Mouse (Mus musculus): Measurements from ENCODE around the gene Baz2b. TPM values are rescaled to one million over a fixed set of nuclear protein-coding genes. Genes with fewer than 3 reads are reported as not detected.
A peak's percentile ranks its signal among the peaks of the same experiment; 100 is the strongest.

Gene Baz2b
- polyA plus RNA-seq, 1 experiment from 2014 or later = 46.3 TPM

DNA sequence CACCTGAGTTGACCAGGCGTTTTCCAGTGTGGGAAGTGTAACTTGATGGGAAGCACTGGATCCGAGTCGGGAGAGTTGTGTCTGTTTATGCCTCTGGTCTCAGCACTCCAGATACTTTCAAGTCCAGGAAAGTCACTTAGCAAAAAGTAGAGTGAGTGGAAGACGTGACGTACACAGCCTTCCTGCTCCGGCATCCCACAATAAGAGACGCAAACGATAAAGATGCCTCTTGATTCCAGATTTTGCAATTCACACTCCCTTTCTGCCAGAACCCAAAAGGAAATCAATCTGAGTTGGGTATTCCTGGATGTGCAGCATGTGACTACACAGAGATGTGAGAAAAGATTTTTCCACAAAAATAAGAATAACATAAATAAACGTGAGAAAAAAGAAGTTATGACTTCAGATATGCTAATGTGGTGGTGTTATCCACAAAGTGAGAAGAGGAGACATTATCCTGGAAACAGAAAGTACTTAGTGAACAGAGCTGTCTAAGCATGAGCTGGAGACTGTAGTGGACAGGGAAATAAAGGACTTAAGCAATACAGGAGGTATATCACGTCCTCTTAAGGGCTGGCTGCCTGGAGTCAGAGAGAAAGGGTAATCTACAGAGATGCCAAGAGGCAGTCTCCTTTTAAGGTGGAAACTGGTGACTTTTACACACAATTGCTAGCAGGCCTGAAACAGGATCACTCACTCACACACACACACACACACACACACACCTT, 154.7 kb downstream of the Baz2b start:
- H3K4me2 ChIP-seq (replicated peaks) = no peak overlapping the region
- no peak for ATAC-seq
- H3K27ac ChIP-seq = no peak overlapping the region
- no peak overlapping the region for H3K9ac ChIP-seq
- H3K4me3 ChIP-seq (replicated peaks) = no peak overlapping the region
- 68% methylated on average over 10 of the region's 10 CpGs for WGBS
- no peaks in the 10 kb centered on the region for H3K36me3 ChIP-seq
- no peaks in the 10 kb centered on the region for H3K9me3 ChIP-seq
- H3K4me1 ChIP-seq (replicated peaks) = peaks cover 6% of the 10 kb centered on the region
- no peaks in the 10 kb centered on the region for H3K27me3 ChIP-seq (replicated peaks)

DNA sequence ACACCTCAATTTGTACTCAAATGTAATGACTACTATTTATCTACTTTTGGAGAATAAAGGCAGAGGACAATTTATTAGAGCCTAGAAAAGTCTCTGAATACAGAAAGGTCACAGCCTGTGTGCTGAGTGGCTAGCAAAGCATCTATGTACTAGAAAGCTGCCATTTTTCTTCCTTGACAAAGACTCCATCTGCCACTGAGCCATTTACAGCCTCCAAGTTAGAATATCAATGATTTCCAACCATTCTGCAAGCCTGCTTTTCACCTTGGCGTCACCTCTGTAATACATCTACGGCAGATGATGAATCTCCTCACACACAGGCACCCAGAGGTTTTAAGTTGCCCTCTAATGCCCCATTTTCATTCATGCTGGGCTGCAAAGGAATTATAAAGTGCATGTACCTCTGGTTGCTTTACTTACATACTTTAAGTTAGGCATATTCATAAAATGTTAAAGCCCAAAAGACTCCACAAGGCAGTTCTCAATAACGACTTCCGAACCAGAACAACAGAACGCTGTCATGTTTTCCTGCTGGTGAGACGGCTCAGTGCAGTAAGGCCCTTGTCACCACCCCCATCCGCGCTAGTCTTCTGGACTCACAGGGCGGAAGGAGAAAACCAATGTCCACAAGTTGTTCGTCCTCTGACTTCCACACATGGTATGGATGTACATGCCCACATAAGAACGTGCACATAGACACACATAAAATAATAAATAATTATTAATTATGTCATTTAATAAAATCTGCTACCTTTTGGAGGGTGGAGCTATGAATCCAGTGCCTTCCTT, 156.2 kb downstream of the Baz2b start:
- Histone ChIP-seq H3K9ac (no peak overlapping the region), H3K27me3 (replicated peaks) (no peaks in the 10 kb centered on the region), H3K36me3 (no peaks in the 10 kb centered on the region), H3K27ac (no peak overlapping the region), H3K4me3 (replicated peaks) (no peak overlapping the region), H3K9me3 (no peaks in the 10 kb centered on the region), H3K4me2 (replicated peaks) (no peak overlapping the region), H3K4me1 (replicated peaks) (peaks cover 6% of the 10 kb centered on the region)
- no peak for ATAC-seq
- WGBS = 85% methylated on average over 11 of the region's 11 CpGs

DNA sequence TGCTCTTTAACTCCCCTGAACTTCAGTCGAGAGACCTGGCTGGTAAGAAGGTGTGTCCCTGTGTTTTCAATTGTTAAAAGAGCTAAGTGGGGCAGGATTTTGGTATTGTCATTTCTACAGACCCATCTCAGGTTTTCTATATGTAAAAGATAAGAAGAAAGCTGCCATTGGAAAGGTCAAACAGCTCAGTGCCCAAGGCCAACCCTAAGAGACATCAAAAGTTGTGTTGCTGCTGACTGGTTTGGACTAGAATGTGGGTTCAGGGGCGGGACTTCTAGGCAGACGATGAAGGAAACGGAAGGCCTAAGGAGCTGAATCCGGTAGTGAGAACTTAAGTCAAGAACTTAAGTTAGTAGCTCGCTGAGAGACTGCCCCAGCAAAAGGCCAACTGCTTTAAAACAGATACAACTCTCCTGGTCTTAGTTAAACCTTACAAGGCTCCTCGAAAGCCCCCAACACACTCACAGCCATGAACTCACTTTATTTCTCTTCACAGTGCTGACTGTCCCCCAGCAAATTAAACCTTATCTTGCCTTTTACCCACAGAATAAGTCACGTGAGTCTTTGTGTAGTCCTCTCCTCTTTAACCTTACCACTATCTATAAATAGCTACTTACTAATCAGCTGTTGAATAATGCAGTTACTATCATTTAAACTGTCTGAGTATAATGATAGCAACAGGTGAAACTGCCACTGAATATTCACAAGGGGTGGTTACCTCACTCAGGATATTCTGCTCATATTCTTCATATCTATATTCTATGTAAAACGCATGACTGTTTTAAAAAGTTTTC, 158.8 kb downstream of the Baz2b start:
- no peak overlapping the region for H3K9ac ChIP-seq
- no peak overlapping the region for H3K4me3 ChIP-seq (replicated peaks)
- no peak for ATAC-seq
- peaks cover 7% of the 10 kb centered on the region for H3K4me1 ChIP-seq (replicated peaks)
- H3K9me3 ChIP-seq = no peaks in the 10 kb centered on the region
- no peak overlapping the region for H3K27ac ChIP-seq
- 77% methylated on average over 9 of the region's 9 CpGs for WGBS
- no peaks in the 10 kb centered on the region for H3K27me3 ChIP-seq (replicated peaks)
- no peaks in the 10 kb centered on the region for H3K36me3 ChIP-seq
- H3K4me2 ChIP-seq (replicated peaks) = no peak overlapping the region

DNA sequence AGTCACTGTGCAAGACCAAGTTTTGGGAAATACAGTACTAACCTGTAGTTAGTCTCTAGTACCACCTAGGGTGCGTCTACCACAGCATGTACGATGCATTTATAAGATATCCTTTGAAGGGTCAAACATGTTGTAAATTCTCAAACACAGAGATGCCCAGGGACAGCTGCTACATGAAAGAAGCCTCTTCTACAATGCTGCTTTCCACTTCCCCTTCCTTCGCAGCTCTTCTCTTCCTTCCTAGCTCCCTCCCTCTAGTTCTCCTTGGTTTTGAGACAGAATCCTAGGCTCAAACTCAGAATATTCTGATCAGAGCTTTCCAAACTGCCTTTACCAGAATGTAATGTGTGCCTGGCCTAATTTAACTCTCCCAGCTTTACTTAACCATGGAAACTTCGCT, 159.8 kb downstream of the Baz2b start:
- ATAC-seq = no peak
- WGBS = 84% methylated on average over 4 of the region's 4 CpGs
- peaks cover 7% of the 10 kb centered on the region for H3K4me1 ChIP-seq (replicated peaks)
- H3K9me3 ChIP-seq = no peaks in the 10 kb centered on the region
- H3K27ac ChIP-seq = no peak overlapping the region
- no peaks in the 10 kb centered on the region for H3K36me3 ChIP-seq
- H3K4me3 ChIP-seq (replicated peaks) = no peak overlapping the region
- no peak overlapping the region for H3K4me2 ChIP-seq (replicated peaks)
- no peak overlapping the region for H3K9ac ChIP-seq
- H3K27me3 ChIP-seq (replicated peaks) = no peaks in the 10 kb centered on the region

DNA sequence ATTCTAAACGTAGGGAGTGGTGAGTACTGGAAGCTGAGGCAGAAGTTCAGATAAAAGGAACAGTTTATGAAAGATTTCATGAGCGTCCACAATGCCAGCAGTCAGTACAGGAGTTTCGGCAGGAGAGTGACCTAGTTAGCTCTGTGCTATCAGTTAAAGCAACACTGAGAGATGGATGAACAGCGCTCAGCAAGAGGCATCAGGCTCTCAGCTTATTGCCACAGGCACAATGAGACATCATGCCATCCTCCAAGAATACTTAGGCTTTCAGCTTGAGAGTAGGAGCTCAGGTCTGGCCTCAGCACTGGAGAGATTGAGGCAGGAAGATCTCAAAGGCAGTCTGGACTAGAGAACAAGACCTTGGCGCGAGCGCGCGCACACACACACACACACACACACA, 160.3 kb downstream of the Baz2b start:
- Histone ChIP-seq H3K9me3 (no peaks in the 10 kb centered on the region), H3K27me3 (replicated peaks) (no peaks in the 10 kb centered on the region), H3K36me3 (no peaks in the 10 kb centered on the region), H3K27ac (no peak overlapping the region), H3K4me2 (replicated peaks) (no peak overlapping the region), H3K4me3 (replicated peaks) (no peak overlapping the region), H3K4me1 (replicated peaks) (peaks cover 7% of the 10 kb centered on the region; the same call in 1 of the 2 replicates), H3K9ac (no peak overlapping the region)
- no peak for ATAC-seq
- WGBS = 96% methylated on average over 9 of the region's 9 CpGs

DNA sequence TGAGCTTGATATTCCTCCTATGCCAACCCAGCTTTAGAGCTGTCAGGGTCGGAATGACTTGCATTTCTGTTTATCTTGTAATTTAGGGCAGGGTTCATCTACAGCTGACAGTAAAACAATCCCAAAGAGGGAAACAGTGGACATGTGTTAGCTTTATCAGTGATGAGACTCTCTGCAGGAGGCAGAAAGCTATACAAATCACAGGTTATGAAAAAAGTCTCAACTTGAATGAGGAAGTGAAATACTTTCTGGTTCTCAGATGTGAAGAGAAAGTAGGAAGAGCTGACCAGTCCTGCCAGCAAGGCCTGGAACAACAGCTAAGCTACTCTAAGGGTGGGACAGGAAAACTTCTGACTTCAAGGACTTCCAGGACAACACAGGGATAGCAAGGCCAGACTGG, 163.6 kb downstream of the Baz2b start:
- peaks cover 8% of the 10 kb centered on the region for H3K4me1 ChIP-seq (replicated peaks)
- H3K4me2 ChIP-seq (replicated peaks) = no peak overlapping the region
- ATAC-seq = no peak
- 34% methylated on average over 1 of the region's 1 CpGs for WGBS
- H3K4me3 ChIP-seq (replicated peaks) = no peak overlapping the region
- no peaks in the 10 kb centered on the region for H3K36me3 ChIP-seq
- H3K27me3 ChIP-seq (replicated peaks) = no peaks in the 10 kb centered on the region
- H3K27ac ChIP-seq = 0 out of 2 replicates have a peak overlapping the region, but pooled peaks have one; percentile 11
- H3K9me3 ChIP-seq = no peaks in the 10 kb centered on the region
- H3K9ac ChIP-seq = no peak overlapping the region

DNA sequence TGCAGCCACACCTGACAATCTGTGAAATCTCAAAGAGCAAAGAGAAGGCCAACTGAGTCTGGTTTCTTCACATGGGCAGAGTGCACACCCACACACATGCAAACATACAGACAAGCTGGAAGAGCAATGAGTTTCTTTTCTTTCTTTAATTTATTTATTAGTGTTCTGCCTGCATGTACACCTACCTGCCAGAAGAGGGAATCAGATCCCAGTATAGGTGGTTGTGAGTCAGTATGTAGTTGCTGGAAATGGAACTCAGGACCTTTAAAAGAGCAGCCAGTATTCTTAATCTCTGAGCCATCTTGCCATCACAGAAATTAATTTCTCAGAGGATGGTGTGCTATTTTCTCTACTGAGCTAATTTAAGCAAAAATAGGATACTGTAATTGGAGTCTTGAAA, 164.7 kb downstream of the Baz2b start:
- Histone ChIP-seq H3K9ac (no peak overlapping the region), H3K9me3 (no peaks in the 10 kb centered on the region), H3K36me3 (no peaks in the 10 kb centered on the region), H3K27me3 (replicated peaks) (no peaks in the 10 kb centered on the region), H3K4me3 (replicated peaks) (no peak overlapping the region), H3K4me2 (replicated peaks) (no peak overlapping the region), H3K27ac (no peak overlapping the region), H3K4me1 (replicated peaks) (peaks cover 8% of the 10 kb centered on the region)
- ATAC-seq = no peak

DNA sequence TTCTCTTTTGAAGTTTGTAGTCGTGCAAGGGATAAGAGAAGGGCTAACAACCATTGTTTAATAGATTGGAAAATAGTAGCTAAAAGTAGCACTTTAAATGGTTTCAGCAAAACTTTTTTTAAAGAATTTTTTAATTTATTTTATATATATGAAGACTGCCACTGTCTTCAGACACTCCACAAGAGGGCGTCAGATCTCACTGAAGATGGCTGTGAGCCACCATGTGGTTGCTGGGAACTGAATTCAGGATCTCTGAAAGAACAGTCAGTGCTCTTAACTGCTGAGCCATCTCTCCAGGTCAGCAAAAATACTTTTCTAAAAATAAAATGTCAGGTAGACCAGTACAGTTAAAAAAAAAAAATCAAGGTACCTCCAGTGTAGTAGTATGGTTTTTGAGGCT, 165.1 kb downstream of the Baz2b start:
- WGBS = 74% methylated on average over 2 of the region's 2 CpGs
- no peaks in the 10 kb centered on the region for H3K27me3 ChIP-seq (replicated peaks)
- ATAC-seq = no peak

DNA sequence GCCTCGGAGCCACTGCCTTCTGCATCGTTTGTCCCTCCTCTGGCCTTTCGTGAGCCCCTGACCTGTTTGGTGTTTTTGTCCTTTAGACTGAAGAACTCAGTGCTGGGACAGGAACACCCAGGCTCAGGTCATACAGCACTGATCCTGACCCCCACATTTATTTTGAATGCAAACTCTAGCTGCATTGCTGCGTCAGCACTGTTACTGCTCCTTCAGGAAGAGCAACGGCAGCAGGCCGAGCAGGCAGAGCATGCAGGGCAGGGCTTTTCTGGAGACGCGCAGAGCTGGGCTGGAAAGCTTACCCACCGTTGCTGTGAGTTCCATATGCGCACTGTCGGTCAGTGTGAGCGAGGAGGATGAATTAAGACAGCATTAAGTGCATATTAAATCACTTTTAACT, 166.9 kb downstream of the Baz2b start:
- Histone ChIP-seq H3K36me3 (no peaks in the 10 kb centered on the region), H3K4me2 (replicated peaks) (peak overlapping the region; percentile 26; the same call in 1 of the 2 replicates), H3K27ac (peak overlapping the region; percentile 79), H3K9me3 (no peaks in the 10 kb centered on the region), H3K4me3 (replicated peaks) (no peak overlapping the region), H3K4me1 (replicated peaks) (peaks cover 8% of the 10 kb centered on the region), H3K27me3 (replicated peaks) (no peaks in the 10 kb centered on the region), H3K9ac (no peak overlapping the region)
- ATAC-seq = no peak
- WGBS = 62% methylated on average over 12 of the region's 12 CpGs

More for the DNA sequence above, 165.1 kb downstream of the Baz2b start:
- Histone ChIP-seq H3K27ac (no peak overlapping the region), H3K4me1 (replicated peaks) (peaks cover 8% of the 10 kb centered on the region), H3K4me3 (replicated peaks) (no peak overlapping the region), H3K4me2 (replicated peaks) (no peak overlapping the region), H3K36me3 (no peaks in the 10 kb centered on the region), H3K9ac (no peak overlapping the region), H3K9me3 (no peaks in the 10 kb centered on the region)

DNA sequence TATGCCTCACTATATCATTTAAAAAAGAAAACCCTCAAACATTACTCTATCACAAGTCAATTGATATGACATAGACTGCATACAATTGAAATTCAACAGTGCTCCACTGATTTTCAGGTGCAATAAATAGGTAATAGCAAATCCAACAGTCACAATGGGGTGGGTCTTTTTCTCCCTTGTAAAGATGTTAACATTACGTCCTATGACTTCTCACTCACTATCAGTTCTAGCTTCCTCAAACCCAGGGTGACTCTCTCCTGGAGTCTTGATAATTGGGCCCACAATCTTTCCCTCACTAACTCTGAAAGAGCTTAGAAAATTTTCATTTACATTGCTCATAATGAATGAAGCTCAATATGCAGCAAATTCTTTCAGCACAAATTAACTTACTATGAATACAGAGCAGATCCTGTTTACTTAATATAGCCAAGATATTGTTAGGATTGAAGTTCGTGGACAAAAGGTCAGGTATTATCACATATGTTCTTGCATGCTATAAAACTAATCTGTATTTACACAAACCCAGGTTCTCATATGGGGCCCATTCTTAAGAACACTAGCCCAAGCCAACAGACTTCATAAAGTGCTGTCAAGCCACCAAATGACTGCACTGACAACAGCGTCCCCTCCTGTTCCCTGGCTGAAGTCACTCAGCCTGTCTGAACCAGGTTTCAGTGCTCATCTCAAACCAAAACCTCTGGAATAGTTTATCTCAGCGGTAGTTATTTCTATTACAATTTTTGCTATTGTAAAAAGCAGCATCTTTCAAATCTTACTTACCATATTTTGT, 168.0 kb downstream of the Baz2b start:
- H3K4me3 ChIP-seq (replicated peaks) = no peak overlapping the region
- H3K27ac ChIP-seq = peak overlapping the region; percentile 72; the same call in 1 of the 2 replicates
- H3K9ac ChIP-seq = no peak overlapping the region
- no peaks in the 10 kb centered on the region for H3K9me3 ChIP-seq
- ATAC-seq = peak; percentile 82
- 69% methylated on average over 4 of the region's 4 CpGs for WGBS
- no peaks in the 10 kb centered on the region for H3K36me3 ChIP-seq
- peaks cover 7% of the 10 kb centered on the region for H3K4me1 ChIP-seq (replicated peaks)
- H3K4me2 ChIP-seq (replicated peaks) = no peak overlapping the region
- no peaks in the 10 kb centered on the region for H3K27me3 ChIP-seq (replicated peaks)

DNA sequence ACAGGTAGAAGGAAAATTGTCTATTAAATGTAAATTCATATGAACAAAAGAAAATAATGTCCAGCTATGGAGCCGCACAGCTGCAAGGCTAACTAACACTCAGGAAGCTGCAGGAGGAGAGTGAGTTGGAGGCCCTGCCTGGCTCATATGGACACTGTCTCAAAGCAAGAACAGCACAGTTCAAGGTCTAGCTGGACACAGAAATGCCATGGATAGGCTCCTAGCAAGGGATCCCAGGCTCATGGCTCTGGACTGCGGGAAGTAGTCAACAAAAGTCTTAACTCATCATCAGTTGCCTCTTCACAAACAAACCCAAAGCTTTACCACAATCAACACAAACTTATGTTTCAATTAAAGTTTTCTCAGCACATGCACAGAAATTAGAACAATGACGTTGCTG, 169.5 kb downstream of the Baz2b start:
- 80% methylated on average over 3 of the region's 3 CpGs for WGBS
- Histone ChIP-seq H3K36me3 (no peaks in the 10 kb centered on the region), H3K27ac (no peak overlapping the region), H3K4me2 (replicated peaks) (no peak overlapping the region), H3K9me3 (no peaks in the 10 kb centered on the region), H3K4me3 (replicated peaks) (no peak overlapping the region), H3K4me1 (replicated peaks) (peaks cover 5% of the 10 kb centered on the region), H3K9ac (no peak overlapping the region), H3K27me3 (replicated peaks) (no peaks in the 10 kb centered on the region)
- no peak for ATAC-seq
